Mouse (Mus musculus) cerebellum, adult 11-12 months (tissue): ENCODE measurements around the gene Adad2.

Experiments used
- DNase-seq: peaks from one replicate; pipeline ENCODE4 v3.0.0; 2022

Gene Adad2

DNA sequence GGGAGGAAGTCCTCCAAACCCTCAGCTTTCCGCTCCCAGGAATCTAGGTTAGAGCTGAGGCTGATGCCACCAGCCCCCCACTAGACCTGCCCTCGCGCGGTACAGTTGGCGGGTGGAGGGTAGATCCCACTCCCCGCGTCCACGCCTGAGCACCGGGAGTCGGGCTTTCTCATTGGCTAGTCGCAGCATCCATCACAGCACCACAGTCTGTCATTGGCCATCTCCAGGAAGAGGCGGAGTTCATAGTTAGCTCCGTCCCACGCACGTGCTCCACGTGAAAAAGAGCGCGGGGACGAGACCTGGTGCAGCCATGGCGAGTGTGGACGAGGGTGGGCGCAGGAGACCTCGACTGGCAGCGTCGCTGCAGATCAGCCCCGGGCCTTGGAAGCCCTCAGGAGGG lies at the start of gene Adad2:
TSS of gene Adad2 (plus strand) at position 277 of the 400 bp plus-strand sequence.
- DNase-seq: no peak

DNA sequence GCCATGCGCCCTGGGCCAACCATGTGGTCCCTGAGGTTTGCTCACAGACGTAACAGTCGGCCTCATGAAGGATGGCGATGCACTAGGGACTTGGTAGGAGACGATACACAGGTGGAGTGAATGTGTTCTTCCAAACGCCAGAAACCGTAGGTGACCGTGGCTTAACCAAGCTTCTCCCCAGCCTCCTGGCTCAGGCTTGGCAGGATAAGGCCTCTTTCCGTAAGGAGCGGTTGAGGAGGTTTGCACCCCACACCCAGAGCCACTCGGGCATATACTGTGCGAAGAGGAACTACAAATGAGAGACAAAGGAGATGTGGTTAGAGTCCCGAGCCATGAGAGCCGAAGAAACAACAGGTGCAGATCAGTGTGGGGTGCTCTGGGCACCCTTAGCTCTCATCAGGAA lies 48.7 kb upstream of the Adad2 start:
- DNase-seq: peak; percentile 46

DNA sequence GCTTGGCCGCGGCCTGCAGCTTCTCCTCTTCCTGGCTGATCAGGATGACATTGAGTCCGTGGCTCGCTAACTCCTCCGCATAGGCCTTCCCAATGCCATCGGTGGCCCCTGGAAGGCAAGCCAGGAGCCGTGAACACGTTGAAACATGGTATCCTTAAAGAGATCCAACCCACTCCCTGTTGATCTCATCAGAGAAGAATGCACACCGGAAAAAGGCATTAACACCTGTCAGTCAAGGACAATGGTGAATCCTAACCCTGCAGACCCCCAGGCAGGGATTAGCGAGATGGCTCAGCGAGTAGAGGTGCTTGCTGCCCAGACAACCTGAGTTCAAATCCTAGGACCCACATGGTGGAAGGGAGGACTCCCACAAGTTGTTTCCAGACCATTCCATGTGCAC lies 46.2 kb upstream of the Adad2 start:
- DNase-seq: no peak

GRCm38 (mm10) chr8:119568251-119568650 lies 44.3 kb upstream of the Adad2 start:
- no peak for DNase-seq

- no peak for DNase-seq
These were observed 43.6 kb upstream of the Adad2 start for GRCm38 (mm10) chr8:119568951-119569350.

DNA sequence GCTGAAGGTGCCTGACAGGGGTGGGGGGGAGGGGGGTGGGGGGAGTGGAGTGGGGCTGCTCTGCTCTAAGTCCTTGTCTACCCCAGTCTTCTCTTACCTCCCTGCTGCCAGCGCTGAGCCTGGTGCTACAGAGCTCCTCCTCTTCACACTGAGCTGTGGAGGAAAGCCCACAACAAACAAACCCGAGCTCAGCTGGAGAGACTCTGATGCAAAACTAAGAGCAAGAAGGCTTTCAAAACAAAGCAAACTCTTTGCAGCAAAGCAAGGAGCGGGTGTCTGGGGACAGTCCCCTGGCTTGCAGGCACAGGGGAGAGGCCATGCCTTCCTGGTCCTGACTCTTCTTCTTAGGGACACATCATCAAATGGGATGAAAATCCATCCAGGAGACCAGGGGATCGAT lies 42.7 kb upstream of the Adad2 start:
- DNase-seq: no peak

- DNase-seq: no peak
These were observed 41.4 kb upstream of the Adad2 start for GRCm38 (mm10) chr8:119571135-119571534.

- no peak for DNase-seq
These were observed 40.1 kb upstream of the Adad2 start for GRCm38 (mm10) chr8:119572411-119572810.

DNA sequence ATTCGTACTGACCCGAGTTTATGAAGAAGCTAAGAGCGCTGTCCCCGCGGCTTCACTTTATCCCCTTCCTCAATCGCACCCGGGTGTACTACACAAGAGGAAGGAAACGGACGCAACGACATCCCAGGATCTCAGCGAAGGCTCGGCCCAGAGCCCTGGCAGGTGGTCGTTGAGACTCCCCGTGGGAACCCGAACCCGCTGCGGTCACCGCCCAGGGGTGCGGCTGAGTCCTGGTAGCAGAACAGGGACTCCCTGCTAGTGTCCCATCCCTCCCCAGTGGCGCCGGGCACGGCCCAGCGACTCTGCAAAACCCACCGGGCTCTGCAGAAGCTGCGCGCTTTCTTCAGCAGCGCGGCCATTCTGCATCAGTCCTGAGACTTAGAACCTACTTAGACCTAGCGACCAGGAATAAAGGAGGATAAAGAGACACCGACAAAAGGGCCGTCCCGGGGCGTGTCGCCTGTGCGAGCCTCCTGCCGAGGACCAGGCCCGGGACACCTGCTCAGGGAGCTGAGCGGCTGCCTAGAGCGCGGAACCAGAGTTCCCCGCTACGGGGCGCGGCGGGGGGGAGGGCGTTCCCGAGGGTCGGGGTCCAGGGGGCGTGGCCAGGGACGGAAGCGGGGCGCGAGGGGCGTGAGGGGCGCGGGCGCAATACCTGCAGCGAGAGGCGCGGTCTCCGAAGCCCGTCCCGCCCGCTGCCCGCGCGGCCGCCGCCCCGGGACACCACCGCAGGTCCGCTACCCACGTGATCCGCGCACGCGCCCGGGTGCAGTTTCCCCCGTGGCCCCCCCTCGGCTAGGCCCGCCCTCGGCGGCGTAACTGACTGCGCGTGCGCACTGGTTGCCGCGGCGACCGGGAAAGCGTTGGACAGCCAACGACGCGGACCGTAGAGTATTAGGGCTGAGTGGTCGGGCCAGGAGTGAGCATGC lies 37.8 kb upstream of the Adad2 start, which contains the start of the genes Hsdl1 and Dnaaf1:
TSS of gene Hsdl1 (minus strand) at position 747 of the 929 bp plus-strand sequence.
TSS of gene Dnaaf1 (plus strand) at position 799 of the 929 bp plus-strand sequence.
- DNase-seq: peak; percentile 94

GRCm38 (mm10) chr8:119575366-119575726 lies 37.2 kb upstream of the Adad2 start:
- DNase-seq: no peak

DNA sequence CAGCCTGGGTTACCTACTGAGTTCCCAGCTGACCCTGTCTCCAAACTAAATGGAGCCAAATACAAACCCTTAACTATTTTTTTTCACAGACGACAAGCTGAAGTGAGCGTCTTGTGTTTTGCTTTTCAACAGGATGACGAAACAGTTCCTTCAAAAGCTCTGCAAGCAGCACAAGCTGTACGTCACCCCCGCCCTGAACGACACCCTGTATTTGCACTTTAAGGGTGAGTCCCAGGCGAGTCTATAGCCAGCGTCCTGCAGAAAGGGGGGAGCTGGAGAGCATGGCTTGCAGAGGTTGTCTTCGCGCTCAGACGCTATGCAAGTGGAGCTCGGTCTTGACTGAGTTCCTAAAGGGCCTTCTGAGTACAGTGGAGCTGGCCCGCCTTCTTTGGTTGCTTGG lies 33.5 kb upstream of the Adad2 start:
- no peak for DNase-seq

DNA sequence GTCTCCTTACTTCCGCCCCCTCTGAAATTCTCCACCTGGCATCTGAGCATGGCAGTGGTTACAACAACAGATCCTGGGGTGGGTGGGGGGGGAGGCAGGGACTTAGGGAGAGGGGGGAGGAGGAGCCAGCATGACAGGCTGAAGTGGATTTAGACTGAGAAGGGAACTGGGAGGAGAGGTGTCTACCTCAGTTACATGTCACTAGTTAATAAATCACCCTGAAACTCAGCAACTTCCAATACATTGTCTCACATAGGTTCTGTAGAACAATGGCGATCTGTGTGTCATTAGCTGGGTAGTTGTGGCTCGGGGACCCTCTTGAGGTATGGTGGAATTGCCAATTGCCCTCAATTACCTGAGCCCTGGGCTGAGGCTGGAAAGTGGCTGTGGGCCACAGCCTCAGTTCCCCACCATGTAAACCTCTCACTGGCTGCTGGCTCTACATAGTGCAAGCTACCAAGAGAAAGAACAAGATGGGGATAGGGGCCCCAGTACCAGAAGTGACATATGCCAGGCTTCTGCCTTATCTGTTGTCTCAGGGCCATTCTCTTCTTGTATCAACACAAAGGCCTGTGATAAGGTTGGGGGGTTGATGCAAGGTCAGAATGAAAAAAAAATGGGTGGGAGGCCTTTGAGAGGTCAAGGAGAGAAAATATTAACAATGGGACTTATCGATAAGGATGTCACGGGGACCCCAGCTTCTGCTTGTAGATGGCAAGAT lies 31.9 kb upstream of the Adad2 start:
- no peak for DNase-seq

GRCm38 (mm10) chr8:119585901-119586300 lies 26.6 kb upstream of the Adad2 start:
- no peak for DNase-seq

- no peak for DNase-seq
These were observed 24.2 kb upstream of the Adad2 start for GRCm38 (mm10) chr8:119588321-119588720.

GRCm38 (mm10) chr8:119588844-119589243 lies 23.7 kb upstream of the Adad2 start:
- DNase-seq: no peak

DNA sequence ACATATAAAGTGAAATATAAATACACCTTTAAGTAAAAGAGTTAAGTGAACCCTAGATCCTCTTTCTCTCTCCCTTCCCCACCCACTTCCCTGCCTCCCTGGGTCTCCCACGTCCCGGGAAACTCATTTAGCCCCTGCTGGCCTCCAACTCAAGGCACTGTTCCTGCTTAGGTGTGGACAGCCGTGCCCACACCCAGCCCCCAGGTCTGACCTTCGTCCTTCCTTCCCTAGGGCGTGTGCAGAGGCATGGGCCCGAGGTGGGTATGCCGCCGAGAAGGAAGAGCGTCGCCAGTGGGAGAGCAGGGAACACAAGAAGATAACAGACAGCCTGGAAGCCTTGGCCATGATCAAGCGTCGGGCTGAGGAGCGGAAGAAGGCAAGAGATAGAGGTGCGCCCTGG lies 22.2 kb upstream of the Adad2 start:
- DNase-seq: no peak

DNA sequence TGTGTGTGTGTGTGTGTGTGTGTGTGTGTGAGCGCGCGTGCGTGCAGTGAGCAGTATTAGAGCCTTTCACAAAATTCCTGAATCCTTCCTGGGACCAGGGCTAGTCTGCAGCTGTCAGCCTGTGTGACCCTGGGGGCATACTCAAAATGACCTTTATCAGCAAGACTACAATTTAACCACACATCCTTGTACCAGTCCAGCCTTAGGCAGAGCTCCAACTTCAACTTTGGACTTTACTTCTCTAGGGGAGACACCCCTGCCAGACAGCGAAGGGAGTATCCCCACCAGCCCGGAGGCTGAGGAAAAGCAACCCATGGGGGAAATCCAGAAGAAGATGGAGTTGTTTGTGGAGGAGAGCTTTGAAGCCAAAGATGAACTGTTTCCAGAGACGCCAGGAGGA lies 21.1 kb upstream of the Adad2 start:
- no peak for DNase-seq

DNA sequence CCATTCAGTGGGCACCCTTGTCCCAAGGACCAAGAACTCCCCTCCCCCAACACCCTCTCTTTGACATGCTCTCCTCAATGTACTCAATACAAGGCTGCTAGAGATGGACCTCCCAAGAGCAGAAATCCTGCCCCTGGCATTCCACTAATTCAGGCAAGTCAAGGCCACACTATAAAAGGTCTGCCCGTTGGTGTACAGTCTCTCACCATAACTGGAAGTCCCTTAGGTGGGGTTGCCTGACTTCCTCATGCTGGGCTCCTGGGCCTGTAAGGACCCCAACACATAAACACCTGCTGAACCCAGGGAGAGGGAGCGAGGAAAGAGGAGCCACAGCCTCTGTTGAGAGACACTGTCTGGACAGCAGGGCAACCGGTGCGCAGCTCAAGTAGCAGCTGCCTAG lies 8.8 kb upstream of the Adad2 start:
- DNase-seq: no peak

DNA sequence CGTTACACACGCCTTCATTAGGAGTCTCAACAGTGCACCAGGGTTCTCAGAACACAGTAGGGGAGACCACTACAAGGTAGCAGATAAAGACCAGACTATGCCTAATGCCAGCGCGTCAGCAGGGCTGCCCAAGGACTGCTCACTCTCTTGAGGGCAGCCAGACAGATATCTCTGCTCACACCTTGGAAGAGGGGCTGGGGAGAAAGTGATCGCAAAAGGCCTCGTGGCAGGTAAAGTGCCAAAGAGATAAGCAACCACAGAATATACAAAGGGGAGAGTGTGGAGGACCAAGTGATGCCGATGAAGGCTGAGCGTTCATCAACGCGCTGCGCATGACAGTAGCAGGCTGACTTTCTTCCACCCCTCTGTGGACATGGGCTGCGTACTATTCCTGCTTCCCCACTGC lies 8.1 kb upstream of the Adad2 start:
- no peak for DNase-seq

DNA sequence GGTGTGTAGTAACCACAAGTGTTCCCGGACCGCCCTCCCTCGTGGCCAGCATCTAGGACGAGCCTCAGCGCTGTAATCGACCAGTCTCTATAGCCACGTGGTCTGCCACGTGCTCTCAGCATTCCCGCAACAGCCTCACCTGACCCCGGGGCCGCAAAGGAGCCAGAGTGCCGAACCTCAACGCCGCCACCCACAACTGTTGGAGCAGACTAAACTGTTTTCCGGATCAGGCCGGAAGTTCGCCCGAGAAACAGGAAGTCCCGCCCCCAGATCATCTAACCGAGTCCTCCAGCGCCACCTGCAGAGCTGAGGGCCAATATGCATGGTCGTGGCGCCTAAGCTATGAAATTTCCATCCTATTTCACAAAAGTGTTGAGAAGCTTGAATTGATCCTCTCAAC lies 7.6 kb upstream of the Adad2 start, which contains the start of gene Taf1c:
TSS of gene Taf1c (minus strand) at position 227 of the 400 bp plus-strand sequence.
- DNase-seq: peak; percentile 91

- no peak for DNase-seq
These were observed 6.3 kb upstream of the Adad2 start for GRCm38 (mm10) chr8:119606224-119606623.

DNA sequence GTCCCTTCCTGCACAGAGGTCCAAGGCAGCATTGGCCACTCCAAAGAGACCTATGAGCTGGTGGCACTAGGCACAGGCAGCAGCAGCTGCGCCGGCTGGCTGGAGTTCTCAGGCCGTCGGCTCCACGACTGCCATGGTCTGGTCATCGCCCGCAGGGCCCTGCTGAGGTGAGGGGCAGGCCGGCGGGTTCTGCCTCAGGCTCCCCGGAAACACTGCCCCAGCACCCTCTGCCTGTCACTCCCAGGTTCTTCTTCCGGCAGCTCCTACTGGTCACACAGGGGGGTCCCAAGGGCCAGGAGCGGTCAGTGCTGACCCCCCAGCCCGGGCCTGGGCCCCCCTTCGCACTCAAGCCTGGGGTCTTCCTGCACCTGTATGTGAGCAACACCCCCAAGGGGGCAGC lies 2.5 kb downstream of the Adad2 start:
- no peak for DNase-seq

DNA sequence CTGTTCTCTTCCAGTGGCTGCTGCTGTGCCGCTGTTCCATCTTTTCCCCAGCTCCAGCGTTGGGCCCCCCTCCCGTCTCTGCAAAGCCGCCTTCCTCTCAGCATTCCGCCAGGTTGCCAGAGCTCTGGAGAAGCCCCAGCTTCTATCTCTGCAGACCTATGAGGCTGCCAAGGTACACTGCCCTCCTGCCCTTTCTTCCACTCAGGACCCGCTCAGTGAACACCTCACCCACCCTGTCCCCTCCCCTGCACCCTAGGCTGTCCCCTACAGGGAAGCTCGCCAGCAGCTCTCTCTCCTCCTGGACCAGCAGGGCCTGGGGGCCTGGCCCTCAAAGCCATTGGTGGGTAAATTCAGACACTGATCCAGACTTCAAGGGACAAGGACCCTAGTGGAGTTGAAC lies 3.8 kb downstream of the Adad2 start:
- DNase-seq: no peak

- DNase-seq: no peak
These were observed 4.3 kb downstream of the Adad2 start for GRCm38 (mm10) chr8:119616811-119617210.
